Mouse (Mus musculus) neural tube, embryonic 14.5 days (tissue): ENCODE data around the gene Slc28a1. TPM values are rescaled to one million over a fixed set of nuclear protein-coding genes. Genes with fewer than 3 reads are reported as not detected.

ENCODE experiments used
- ATAC-seq: fragments of 200-750 bp; cut with Nextera tagmentation; 2 replicates; pipeline ENCODE4 v1.8.0; 2017; ENCODE audit warnings: low read depth, mild to moderate bottlenecking, moderate TSS enrichment, moderate library complexity
- H3K27ac ChIP-seq: fragments of 300-500 bp; sonication (generic); 2 replicates; pipeline ENCODE4 v1.5.1; 2014; ENCODE audit warnings: low read depth, mild to moderate bottlenecking, control low read depth, low read length, moderate library complexity, mixed read lengths
- H3K27me3 ChIP-seq: fragments of 300-500 bp; sonication (generic); 2 replicates; pipeline ENCODE4 v1.6.1; 2014; ENCODE audit warnings: low read length; ENCODE audit not compliant: control insufficient read depth, insufficient read depth
- H3K36me3 ChIP-seq: fragments of 300-500 bp; sonication (generic); 2 replicates; pipeline ENCODE4 v1.6.1; 2014; ENCODE audit warnings: low read length, mixed read lengths; ENCODE audit not compliant: control insufficient read depth, insufficient read depth
- H3K4me1 ChIP-seq: fragments of 300-500 bp; sonication (generic); 2 replicates; pipeline ENCODE4 v1.6.1; 2014; ENCODE audit warnings: low read length; ENCODE audit not compliant: control insufficient read depth, insufficient read depth
- H3K4me2 ChIP-seq: fragments of 300-500 bp; sonication (generic); 2 replicates; pipeline ENCODE4 v1.6.1; 2014; ENCODE audit warnings: mild to moderate bottlenecking, low read depth, low read length, control low read depth
- H3K4me3 ChIP-seq: fragments of 300-500 bp; sonication (generic); 2 replicates; pipeline ENCODE4 v1.5.1; 2014; ENCODE audit warnings: low read depth, low read length, control low read depth, mixed read lengths
- H3K9ac ChIP-seq: fragments of 300-500 bp; sonication (generic); replicated peaks from 2 replicates; pipeline ENCODE4 v1.6.1; 2014; ENCODE audit warnings: low read depth, mild to moderate bottlenecking, control low read depth, low read length, mixed read lengths
- H3K9me3 ChIP-seq: fragments of 300-500 bp; sonication (generic); 2 replicates; pipeline ENCODE4 v1.6.1; 2016; ENCODE audit warnings: low read length; ENCODE audit not compliant: control insufficient read depth
- WGBS: fragments of 180-500 bp; shearing (Covaris S2); extraction: QIAGEN DNeasy Blood & Tissue Kit; methylation state at CpG from one replicate; pipeline ENCODE4 v1.1.7; 2014; 5-methylcytosine and 5-hydroxymethylcytosine counted together
- polyA plus RNA-seq: library from polyadenylated mRNA; unstranded; fragments of >200 nt; fragmentation: Nextera tagmentation; extraction: Ambion mirVana; gene quantifications from 2 replicates; pipeline ENCODE4 v1.2.1, GENCODE M21; 2014

The Slc28a1 gene
- not detected in 2 replicates for polyA plus RNA-seq

DNA sequence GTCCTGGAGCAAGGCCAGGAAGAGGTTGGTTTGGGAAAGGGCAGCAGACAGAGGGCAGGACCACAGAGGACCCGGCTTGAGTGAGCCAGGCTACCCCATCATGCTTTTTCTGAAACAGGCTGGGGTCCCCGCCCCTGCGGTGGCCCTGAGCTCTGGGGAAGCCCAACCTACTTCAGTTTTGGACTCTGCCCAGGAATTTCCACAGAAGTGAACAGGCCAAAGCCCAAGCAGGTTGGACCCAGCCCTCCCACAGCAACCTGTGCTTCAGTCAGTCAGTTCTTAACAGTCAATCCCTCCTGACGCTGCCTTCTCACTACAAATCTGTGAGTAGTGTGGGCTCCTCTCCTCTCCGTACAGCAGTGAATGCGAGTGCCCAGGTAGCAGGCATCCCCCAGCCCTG is at the start of gene Slc28a1:
Gene Slc28a1, plus strand, starts transcription at position 245 of the 400 bp plus-strand sequence.
- no peaks in the 10 kb centered on the region for H3K27me3 ChIP-seq
- H3K4me2 ChIP-seq, result no peak within 1 kb of the TSS
- no peak for ATAC-seq
- H3K27ac ChIP-seq, result no peak within 1 kb of the TSS
- 82% methylated on average over 6 of the region's 6 CpGs for WGBS
- no peaks in the 10 kb centered on the region for H3K36me3 ChIP-seq
- H3K9ac ChIP-seq, result no peak within 1 kb of the TSS
- H3K4me3 ChIP-seq, result no peak within 1 kb of the TSS
- H3K4me1 ChIP-seq, result no peaks in the 10 kb centered on the region
- H3K9me3 ChIP-seq, result no peaks in the 10 kb centered on the region

DNA sequence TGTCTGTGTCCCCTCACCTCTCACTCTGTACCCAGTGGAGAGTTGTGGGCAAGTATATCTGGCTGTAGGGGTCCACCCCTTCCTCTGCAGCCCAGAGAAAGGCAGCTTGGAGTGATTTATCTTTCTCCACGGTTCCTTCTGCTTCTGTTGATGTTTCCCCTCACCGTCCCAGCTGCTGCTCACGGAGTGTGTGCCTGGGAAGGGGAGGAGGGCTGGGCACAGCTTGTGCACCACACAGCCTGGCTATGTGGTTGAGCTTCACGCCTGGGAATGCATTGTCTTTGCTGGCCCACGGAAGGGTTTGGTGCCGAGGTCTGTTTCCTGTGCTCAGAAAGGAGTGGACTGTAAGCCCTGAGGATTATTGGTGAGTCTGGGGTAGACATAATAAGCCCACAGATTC is 47.9 kb upstream of the Slc28a1 start:
- Histone ChIP-seq H3K4me1 (no peaks in the 10 kb centered on the region), H3K9ac (no peak overlapping the region), H3K27ac (no peak overlapping the region), H3K36me3 (no peaks in the 10 kb centered on the region), H3K9me3 (no peaks in the 10 kb centered on the region), H3K4me3 (no peak overlapping the region), H3K27me3 (no peaks in the 10 kb centered on the region), H3K4me2 (no peak overlapping the region)
- 30% methylated on average over 6 of the region's 6 CpGs for WGBS
- ATAC-seq, result no peak

DNA sequence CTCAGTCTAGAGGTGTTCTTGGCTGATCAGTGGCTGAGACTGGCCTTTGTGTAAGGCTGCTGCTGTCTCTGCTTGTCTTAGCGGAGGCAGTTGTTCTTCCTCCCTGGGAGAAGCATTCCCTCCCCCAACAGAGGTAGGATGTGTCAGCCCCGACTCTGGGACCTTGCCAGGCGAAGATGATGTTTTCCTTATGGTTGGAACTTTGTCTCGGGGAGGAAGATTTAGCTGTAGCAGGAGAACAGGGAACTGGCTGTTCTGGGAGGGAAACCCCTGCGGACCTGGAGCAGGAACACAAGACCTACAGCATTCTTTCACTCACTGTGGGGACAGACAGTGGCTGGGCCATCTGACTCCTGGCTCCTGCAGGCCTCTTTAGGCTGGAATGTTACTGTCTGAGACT is 42.1 kb upstream of the Slc28a1 start:
- ATAC-seq, result no peak
- no peaks in the 10 kb centered on the region for H3K4me1 ChIP-seq
- no peak overlapping the region for H3K9ac ChIP-seq
- no peaks in the 10 kb centered on the region for H3K9me3 ChIP-seq
- 59% methylated on average over 5 of the region's 5 CpGs for WGBS
- H3K4me2 ChIP-seq, result no peak overlapping the region
- no peaks in the 10 kb centered on the region for H3K27me3 ChIP-seq
- H3K4me3 ChIP-seq, result no peak overlapping the region
- no peak overlapping the region for H3K27ac ChIP-seq
- no peaks in the 10 kb centered on the region for H3K36me3 ChIP-seq

DNA sequence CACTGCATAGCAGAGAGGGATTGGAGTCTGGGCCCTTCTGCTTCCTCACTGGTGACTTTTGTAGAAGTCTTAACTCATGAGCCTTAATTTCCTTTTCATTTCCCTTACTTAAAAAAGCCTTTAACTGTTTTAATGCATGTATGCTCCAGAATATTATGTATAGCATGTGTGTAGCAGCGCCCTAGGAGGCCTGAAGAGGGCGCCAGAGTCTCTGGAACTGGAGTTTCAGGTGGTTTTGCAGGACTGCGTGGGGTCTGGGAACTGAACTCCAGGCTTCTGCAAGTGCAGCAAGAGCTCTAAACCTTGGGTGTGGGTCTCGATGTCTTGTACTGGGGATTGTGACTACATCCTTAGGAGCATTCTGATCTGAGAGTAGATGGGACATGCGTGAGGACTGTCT is 41.3 kb upstream of the Slc28a1 start:
- Histone ChIP-seq H3K27ac (no peak overlapping the region), H3K4me1 (no peaks in the 10 kb centered on the region), H3K27me3 (no peaks in the 10 kb centered on the region), H3K36me3 (no peaks in the 10 kb centered on the region), H3K4me3 (no peak overlapping the region), H3K9me3 (no peaks in the 10 kb centered on the region), H3K4me2 (no peak overlapping the region), H3K9ac (no peak overlapping the region)
- 82% methylated on average over 5 of the region's 5 CpGs for WGBS
- no peak for ATAC-seq

DNA sequence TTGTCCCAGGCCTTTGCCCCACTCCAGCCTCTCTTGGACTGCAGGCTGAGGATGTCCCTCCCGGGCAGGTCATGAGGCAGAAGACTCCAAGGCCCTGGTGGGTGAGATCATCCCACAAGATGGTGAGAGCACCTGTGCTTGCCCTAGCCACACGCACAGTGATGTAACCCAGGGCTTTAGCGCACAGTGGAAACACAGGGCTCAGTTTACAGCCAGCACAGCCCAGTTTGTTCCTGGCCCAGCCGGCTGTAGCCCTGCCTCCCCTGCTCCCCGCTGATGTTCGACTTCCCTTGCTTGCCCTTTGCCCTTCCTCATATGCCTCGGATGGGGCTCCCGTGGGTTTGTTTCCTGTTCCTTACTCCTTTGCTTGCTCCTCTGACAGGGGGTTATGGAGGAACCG is 40.1 kb upstream of the Slc28a1 start:
- no peaks in the 10 kb centered on the region for H3K36me3 ChIP-seq
- WGBS, result 74% methylated on average over 9 of the region's 9 CpGs
- no peaks in the 10 kb centered on the region for H3K4me1 ChIP-seq
- no peak overlapping the region for H3K4me2 ChIP-seq
- no peaks in the 10 kb centered on the region for H3K9me3 ChIP-seq
- no peak overlapping the region for H3K9ac ChIP-seq
- no peaks in the 10 kb centered on the region for H3K27me3 ChIP-seq
- H3K4me3 ChIP-seq, result no peak overlapping the region
- H3K27ac ChIP-seq, result no peak overlapping the region
- no peak for ATAC-seq

DNA sequence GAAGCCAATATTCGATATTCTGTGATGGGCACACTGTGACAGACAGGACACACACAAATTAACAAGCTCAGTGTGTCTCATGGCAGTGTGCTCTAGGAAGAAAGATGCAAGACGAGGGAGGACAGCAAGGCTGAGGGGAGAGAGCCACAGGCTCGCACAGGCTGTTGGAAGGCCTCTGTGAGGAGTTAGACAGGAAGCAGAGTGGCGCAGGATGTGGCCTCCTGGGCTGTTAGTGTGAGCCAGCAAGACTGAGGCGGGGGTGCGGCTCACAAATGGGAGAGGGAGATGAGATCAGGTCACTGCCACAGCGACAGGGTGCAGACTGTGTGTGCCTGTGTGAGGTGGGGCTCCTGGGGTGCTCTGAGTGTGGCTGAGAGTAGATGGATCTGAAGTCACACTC is 39.3 kb upstream of the Slc28a1 start:
- Histone ChIP-seq H3K4me1 (no peaks in the 10 kb centered on the region), H3K27me3 (no peaks in the 10 kb centered on the region), H3K4me2 (no peak overlapping the region), H3K27ac (no peak overlapping the region), H3K9me3 (no peaks in the 10 kb centered on the region), H3K9ac (no peak overlapping the region), H3K4me3 (no peak overlapping the region), H3K36me3 (no peaks in the 10 kb centered on the region)
- 80% methylated on average over 7 of the region's 7 CpGs for WGBS
- ATAC-seq, result no peak

DNA sequence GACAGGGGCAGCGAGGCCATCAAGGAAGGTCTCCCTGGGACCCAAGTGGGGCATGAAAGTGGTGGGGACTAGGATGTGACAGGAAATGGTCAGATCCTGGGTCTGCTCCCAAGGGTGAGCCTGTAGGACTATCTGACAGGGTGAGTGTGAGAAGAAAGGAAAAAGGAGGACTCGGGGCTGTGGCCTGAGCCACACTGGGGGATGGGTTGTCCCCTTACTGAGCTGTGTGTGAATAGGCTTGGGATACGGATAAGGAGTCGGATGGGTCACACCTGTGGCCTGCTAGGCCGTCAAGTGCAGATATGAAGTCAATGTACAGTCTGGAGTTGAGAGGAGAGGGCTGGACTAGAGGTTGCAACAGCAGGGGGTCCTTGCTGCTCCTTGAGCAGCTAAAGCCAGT is 38.9 kb upstream of the Slc28a1 start:
- H3K9me3 ChIP-seq, result no peaks in the 10 kb centered on the region
- WGBS, result 90% methylated on average over 5 of the region's 5 CpGs
- H3K9ac ChIP-seq, result no peak overlapping the region
- no peak overlapping the region for H3K4me2 ChIP-seq
- no peaks in the 10 kb centered on the region for H3K27me3 ChIP-seq
- no peak overlapping the region for H3K4me3 ChIP-seq
- no peaks in the 10 kb centered on the region for H3K36me3 ChIP-seq
- no peak overlapping the region for H3K27ac ChIP-seq
- no peaks in the 10 kb centered on the region for H3K4me1 ChIP-seq
- ATAC-seq, result no peak

DNA sequence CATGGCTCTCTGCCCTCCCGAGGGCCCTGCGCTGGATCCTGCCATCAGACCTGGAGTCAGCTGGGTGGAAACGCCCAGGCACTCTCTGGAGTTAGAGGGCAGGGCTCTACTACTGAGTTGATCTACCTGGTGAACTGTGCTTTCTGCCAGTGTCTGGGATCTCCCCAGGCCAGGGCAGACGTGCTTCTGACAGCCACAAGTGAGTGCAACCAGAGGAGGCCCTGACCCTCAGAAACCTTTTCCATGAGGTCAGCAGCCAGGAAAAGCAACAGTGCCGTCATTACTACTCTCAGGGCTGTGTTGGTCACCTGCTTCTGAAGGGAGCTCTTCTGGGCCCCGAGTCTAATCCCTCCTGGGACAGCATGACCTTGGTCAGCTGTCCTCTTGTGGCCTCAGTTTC is 37.6 kb upstream of the Slc28a1 start:
- no peak for ATAC-seq
- 77% methylated on average over 6 of the region's 6 CpGs for WGBS
- no peaks in the 10 kb centered on the region for H3K4me1 ChIP-seq
- no peak overlapping the region for H3K27ac ChIP-seq
- H3K4me2 ChIP-seq, result no peak overlapping the region
- no peak overlapping the region for H3K4me3 ChIP-seq
- no peaks in the 10 kb centered on the region for H3K27me3 ChIP-seq
- no peak overlapping the region for H3K9ac ChIP-seq
- no peaks in the 10 kb centered on the region for H3K36me3 ChIP-seq
- H3K9me3 ChIP-seq, result no peaks in the 10 kb centered on the region

DNA sequence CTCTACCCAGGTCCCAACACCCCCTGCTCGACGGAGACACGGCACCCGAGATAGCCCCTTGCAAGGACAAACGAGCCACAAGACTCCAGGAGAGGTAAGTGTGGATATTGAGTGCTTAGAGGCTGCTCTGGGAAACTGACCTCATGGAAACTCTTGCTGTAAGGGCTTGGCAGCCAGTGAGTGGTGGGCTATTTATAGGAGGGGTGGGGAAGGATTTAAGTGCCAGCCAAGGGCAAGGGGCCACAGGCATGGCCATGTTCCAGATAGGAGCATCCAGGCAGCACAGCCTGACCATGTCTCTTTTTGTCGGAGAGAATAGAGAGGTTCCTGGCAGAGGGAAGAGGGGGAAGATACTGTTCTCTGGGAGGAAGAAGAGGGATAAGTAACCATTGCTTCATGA is 35.9 kb upstream of the Slc28a1 start:
- Histone ChIP-seq H3K9me3 (no peaks in the 10 kb centered on the region), H3K4me1 (no peaks in the 10 kb centered on the region), H3K27me3 (no peaks in the 10 kb centered on the region), H3K4me2 (no peak overlapping the region), H3K36me3 (no peaks in the 10 kb centered on the region), H3K4me3 (no peak overlapping the region), H3K9ac (no peak overlapping the region), H3K27ac (no peak overlapping the region)
- WGBS, result 89% methylated on average over 6 of the region's 6 CpGs
- ATAC-seq, result no peak
